Mouse (Mus musculus) spleen, postnatal 14 days (tissue): ENCODE measurements around the gene Mms19.

Experiments used
- DNase-seq, 2 experiments: peaks; one replicate each; pipeline ENCODE4 v3.0.0; 2021 to 2022; ENCODE audit warnings: low spot score in 2 of 2

Gene Mms19

DNA sequence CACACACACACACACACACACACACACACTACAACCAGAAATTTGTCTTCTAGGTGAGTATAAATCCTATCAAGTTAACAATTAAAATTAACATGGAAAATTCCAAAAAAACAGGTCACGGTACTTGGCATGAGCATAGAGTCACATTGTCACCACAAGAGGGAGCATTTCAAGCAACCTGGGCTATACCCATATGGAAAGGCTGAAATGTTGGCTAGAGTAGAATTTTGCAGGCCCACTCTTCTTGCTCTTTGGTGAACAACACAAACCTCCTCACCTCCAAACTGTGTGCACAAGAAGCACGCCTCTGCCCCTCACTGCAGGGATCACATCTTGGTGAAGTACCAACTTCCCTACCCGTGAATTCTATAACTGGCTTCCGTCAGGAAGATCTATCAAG is 82.1 kb downstream of the Mms19 start:
- DNase-seq = no peak

DNA sequence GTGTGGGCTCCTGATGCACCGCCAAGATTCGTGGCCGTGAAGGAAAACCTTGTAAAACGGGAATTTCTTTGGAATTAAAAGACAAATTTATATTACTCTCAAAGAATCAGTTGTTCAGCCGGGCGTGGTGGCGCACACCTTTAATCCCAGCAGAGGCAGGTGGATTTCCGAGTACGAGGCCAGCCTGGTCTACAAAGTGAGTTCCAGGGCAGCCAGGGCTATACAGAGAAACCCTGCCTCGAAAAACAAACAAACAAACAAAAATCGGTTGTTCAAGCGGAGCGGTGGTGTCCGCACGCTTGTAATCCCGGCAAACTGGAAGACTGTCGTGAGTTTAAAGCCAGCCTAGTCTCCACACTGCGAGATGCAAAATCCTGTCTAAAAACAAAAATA is 84.6 kb downstream of the Mms19 start:
- no peak for DNase-seq

GRCm38 (mm10) chr19:41895460-41896318 is 85.3 kb downstream of the Mms19 start, which contains the start of gene Rrp12:
Gene Rrp12 (minus strand): TSS chr19:41896173.
- peak; percentile 41 to 69 for DNase-seq

- DNase-seq = no peak
These were observed 86.0 kb downstream of the Mms19 start for GRCm38 (mm10) chr19:41894959-41895358.
